Comparison of ENCODE assay signal across 7 mouse cellular contexts in genomic region chr7:44997231-44997939, GRCm38 (mm10). TPM values are rescaled to one million over a fixed set of nuclear protein-coding genes. Genes with fewer than 3 reads are reported as not detected.
DNase-seq lines count a peak whose midpoint lies in the region; ATAC-seq and TF ChIP-seq lines count a peak whose summit lies in the region.

Gene Irf3 (plus strand): TSS chr7:44997648.

- peak within 1 kb of the TSS; percentile 74 for H3K9ac ChIP-seq in intestine, postnatal 0 days (ENCODE audit: low read depth, low read length)
- H3K9ac ChIP-seq in midbrain, embryonic 12.5 days (replicated peaks), result peak within 1 kb of the TSS; percentile 82

- H3K27ac ChIP-seq in embryonic facial prominence, embryonic 10.5 days (replicated peaks), result peak within 1 kb of the TSS; percentile 95
- peak within 1 kb of the TSS; percentile 83 for H3K27ac ChIP-seq in intestine, postnatal 0 days (ENCODE audit: low read depth, low read length)
- peak within 1 kb of the TSS; percentile 80 for H3K27ac ChIP-seq in midbrain, embryonic 12.5 days (replicated peaks)
- peak within 1 kb of the TSS; percentile 70 for H3K27ac ChIP-seq in small intestine, adult 2 months (ENCODE audit: insufficient read depth, low read depth, low read length)

- H3K27me3 ChIP-seq in embryonic facial prominence, embryonic 10.5 days (replicated peaks; ENCODE audit: low read depth, poor library complexity, severe bottlenecking), result no peaks in the 10 kb centered on the region
- H3K27me3 ChIP-seq in intestine, postnatal 0 days (replicated peaks; ENCODE audit: control insufficient read depth, insufficient read depth, low read length), result no peaks in the 10 kb centered on the region
- H3K27me3 ChIP-seq in midbrain, embryonic 12.5 days, result no peaks in the 10 kb centered on the region
- H3K27me3 ChIP-seq in small intestine, adult 2 months (ENCODE audit: control insufficient read depth, insufficient read depth, low read length), result no peaks in the 10 kb centered on the region

- TF ChIP-seq POLR2A in small intestine, adult 2 months (IDR thresholded peaks at IDR 0.05; ENCODE audit: low read depth, low read length), result peak; percentile 82

- H3K4me3 ChIP-seq in embryonic facial prominence, embryonic 10.5 days, result peak within 1 kb of the TSS; percentile 84
- peak within 1 kb of the TSS; percentile 83 for H3K4me3 ChIP-seq in intestine, postnatal 0 days (ENCODE audit: low read depth, low read length)
- peak within 1 kb of the TSS; percentile 68 for H3K4me3 ChIP-seq in midbrain, embryonic 12.5 days
- H3K4me3 ChIP-seq in small intestine, adult 2 months (ENCODE audit: low read depth, low read length), result peak within 1 kb of the TSS; percentile 75

- intact Hi-C loops in left cerebral cortex, postnatal 4 days (cut with DNase I), result no loop called here

- H3K9me3 ChIP-seq in embryonic facial prominence, embryonic 10.5 days, result no peaks in the 10 kb centered on the region
- H3K9me3 ChIP-seq in intestine, postnatal 0 days (ENCODE audit: control insufficient read depth), result no peaks in the 10 kb centered on the region
- H3K9me3 ChIP-seq in midbrain, embryonic 12.5 days, result no peaks in the 10 kb centered on the region

- no peak for TF ChIP-seq CTCF in intestine, postnatal 0 days (IDR thresholded peaks at IDR 0.05; ENCODE audit: low read depth)
- TF ChIP-seq CTCF in small intestine, adult 2 months (IDR thresholded peaks at IDR 0.05; ENCODE audit: extremely low read depth, insufficient read length, insufficient replicate concordance, low read depth, low read length), result no peak

- peak; percentile 96 for DNase-seq in adrenal gland, postnatal 10 days
- DNase-seq in embryonic facial prominence, embryonic 10.5 days (ENCODE audit: low spot score), result peak; percentile 95
- DNase-seq in gonadal fat pad, adult 2 months (ENCODE audit: low read depth), result peak; percentile 69
- DNase-seq in left cerebral cortex, postnatal 4 days, result peak; percentile 96

- peak; percentile 92 for ATAC-seq in intestine, postnatal 0 days
- peak; percentile 90 for ATAC-seq in midbrain, embryonic 12.5 days (ENCODE audit: low FRiP score, low read depth)

- H3K36me3 ChIP-seq in embryonic facial prominence, embryonic 10.5 days (replicated peaks), result peaks cover 73% of the 10 kb centered on the region
- peaks cover 43% of the 10 kb centered on the region for H3K36me3 ChIP-seq in intestine, postnatal 0 days (ENCODE audit: control insufficient read depth, insufficient read depth)
- peaks cover 45% of the 10 kb centered on the region for H3K36me3 ChIP-seq in midbrain, embryonic 12.5 days
- peaks cover 35% of the 10 kb centered on the region for H3K36me3 ChIP-seq in small intestine, adult 2 months (ENCODE audit: control insufficient read depth, insufficient read depth, low read length)

- WGBS in embryonic facial prominence, embryonic 10.5 days, result under 1% methylated on average over 43 of the region's 43 CpGs
- WGBS in intestine, postnatal 0 days, result under 1% methylated on average over 43 of the region's 43 CpGs
- WGBS in midbrain, embryonic 12.5 days, result under 1% methylated on average over 43 of the region's 43 CpGs
- WGBS in small intestine, adult 2 months, result under 1% methylated on average over 43 of the region's 43 CpGs

- peak within 1 kb of the TSS; percentile 78 for H3K4me2 ChIP-seq in intestine, postnatal 0 days (replicated peaks; ENCODE audit: low read depth)
- H3K4me2 ChIP-seq in midbrain, embryonic 12.5 days (replicated peaks), result peak within 1 kb of the TSS; percentile 79

- H3K4me1 ChIP-seq in embryonic facial prominence, embryonic 10.5 days, result peaks cover 36% of the 10 kb centered on the region
- H3K4me1 ChIP-seq in intestine, postnatal 0 days (replicated peaks; ENCODE audit: control insufficient read depth, insufficient read depth, low read length), result 0 out of 2 replicates have a peak, but pooled peaks cover 5% of the 10 kb centered on the region
- peaks cover 37% of the 10 kb centered on the region for H3K4me1 ChIP-seq in midbrain, embryonic 12.5 days
- peaks cover 10% of the 10 kb centered on the region for H3K4me1 ChIP-seq in small intestine, adult 2 months (ENCODE audit: control insufficient read depth, insufficient read depth, insufficient read length, low read length)

RNA-seq across cellular contexts. Expression of gene Irf3, which starts in this region (rescaled TPM):
- total RNA-seq in adrenal gland, postnatal 10 days (2021), result 10 to 100 TPM; 80.3 to 89.6 TPM
- polyA plus RNA-seq in embryonic facial prominence, embryonic 10.5 days (2016; fragmentation: Nextera tagmentation; extraction: Ambion mirVana), result 70.3 and 77.5 TPM in 2 replicates
- 87.1 and 89.9 TPM in 2 replicates for polyA plus RNA-seq in gonadal fat pad, adult 2 months (2012; rRNA removed)
- polyA plus RNA-seq in intestine, postnatal 0 days (2015; fragmentation: Nextera tagmentation; extraction: Ambion mirVana), result 53.2 and 56.4 TPM in 2 replicates
- 10 to 100 TPM; 34.8 to 37.9 TPM for total RNA-seq in left cerebral cortex, postnatal 4 days (2021)
- 66.7 and 70.6 TPM in 2 replicates for polyA plus RNA-seq in midbrain, embryonic 12.5 days (2016; fragmentation: Nextera tagmentation; extraction: Ambion mirVana)
- 52.9 and 91.0 TPM in 2 replicates for polyA plus RNA-seq in small intestine, adult 2 months (2012; rRNA removed)

Comparison
In these comparisons a context has a peak if more than half of its experiments do, and no peak if none do; other contexts are left out.
1. Peak in every context shown above with its lines: DNase-seq, ATAC-seq, H3K4me3 ChIP-seq and H3K27ac ChIP-seq.